11 mouse cellular contexts compared by ENCODE assay signal in the genomic region with DNA sequence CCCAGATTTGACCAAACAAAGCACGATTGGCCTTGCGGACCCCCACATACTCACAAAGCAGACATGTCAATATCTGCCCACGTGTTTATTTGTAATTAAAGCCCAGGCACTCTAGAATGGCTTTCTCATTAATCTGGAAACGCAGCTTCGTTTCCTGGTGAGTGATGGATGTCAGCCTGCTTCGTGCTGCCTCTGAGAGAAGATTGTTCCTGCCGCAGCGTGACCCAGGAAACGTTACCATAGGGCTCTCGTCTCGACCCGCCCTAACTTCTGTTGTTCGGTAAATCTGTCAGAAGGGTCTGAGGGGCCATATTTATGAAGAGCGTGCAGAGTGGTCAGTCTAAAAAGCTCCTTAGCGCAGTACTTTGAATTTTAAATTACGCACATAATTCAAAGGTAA.
A peak's percentile ranks its signal among the peaks of the same experiment; 100 is the strongest.
DNase-seq lines count a peak whose midpoint lies in the region; ATAC-seq and TF ChIP-seq lines count a peak whose summit lies in the region.
"Had no signal": no experiment of that assay in that cellular context is flagged by ENCODE, and none has a peak within 500 bp of the region (broad histone marks: within the 10 kb centered on the region; RNA-seq: fewer than 3 reads in every experiment).

No protein-coding gene starts in this region.

- no peak for TF ChIP-seq POLR2A in heart, adult 2 months (IDR thresholded peaks at IDR 0.05; ENCODE audit: insufficient read depth, low read depth, low read length)

- H3K9me3 ChIP-seq in heart, embryonic 15.5 days (replicated peaks) = no peaks in the 10 kb centered on the region
- no peaks in the 10 kb centered on the region for H3K9me3 ChIP-seq in hindbrain, embryonic 11.5 days (ENCODE audit: control insufficient read depth, low read length)
- no peaks in the 10 kb centered on the region for H3K9me3 ChIP-seq in limb, embryonic 11.5 days (ENCODE audit: control insufficient read depth, low read length)
- no peaks in the 10 kb centered on the region for H3K9me3 ChIP-seq in neural tube, embryonic 13.5 days

- TF ChIP-seq CTCF in heart, adult 2 months (IDR thresholded peaks at IDR 0.05) = no peak

- TF ChIP-seq EP300 in heart, adult 2 months (IDR thresholded peaks at IDR 0.05; ENCODE audit: insufficient read depth, low read depth, low read length) = no peak

- no peak for ATAC-seq in heart, embryonic 15.5 days (replicated peaks; ENCODE audit: insufficient number of reproducible peaks, insufficient read depth, low FRiP score, low read depth)
- 0 out of 2 replicates have a peak, but pooled peaks have one; percentile 19 for ATAC-seq in hindbrain, embryonic 11.5 days (ENCODE audit: low FRiP score)
- no peak for ATAC-seq in limb, embryonic 11.5 days (ENCODE audit: insufficient number of reproducible peaks, low FRiP score, low TSS enrichment, low read depth)
- no peak for ATAC-seq in neural tube, embryonic 13.5 days (ENCODE audit: low read depth)

- no peaks in the 10 kb centered on the region for H3K27me3 ChIP-seq in heart, embryonic 15.5 days
- H3K27me3 ChIP-seq in heart, adult 2 months (ENCODE audit: control insufficient read depth, insufficient read depth, low read length) = no peaks in the 10 kb centered on the region
- no peaks in the 10 kb centered on the region for H3K27me3 ChIP-seq in hindbrain, embryonic 11.5 days (ENCODE audit: control insufficient read depth, insufficient read depth, low read length)
- H3K27me3 ChIP-seq in limb, embryonic 11.5 days (ENCODE audit: control insufficient read depth, insufficient read depth, low read length) = no peaks in the 10 kb centered on the region
- no peaks in the 10 kb centered on the region for H3K27me3 ChIP-seq in neural tube, embryonic 13.5 days

- no peak for DNase-seq in heart, adult 2 months
- no peak for DNase-seq in hindbrain, embryonic 11.5 days (ENCODE audit: low spot score)
- peak; percentile 32 for DNase-seq in limb, embryonic 11.5 days (ENCODE audit: low spot score)
- no peak for DNase-seq in cerebellum, adult 9-11 months
- no peak for DNase-seq in cerebellum, postnatal 36 days
- DNase-seq: adrenal gland, postnatal 14 days; cerebellum, adult 9-10 months; lung, adult 2 months; thymus, postnatal 4 days had no signal

- H3K4me2 ChIP-seq in heart, embryonic 15.5 days = 0 out of 2 replicates have a peak overlapping the region, but pooled peaks have one; percentile 8
- no peak overlapping the region; the same call in 1 of the 2 replicates for H3K4me2 ChIP-seq in hindbrain, embryonic 11.5 days (replicated peaks; ENCODE audit: low read depth, low read length)
- H3K4me2 ChIP-seq in limb, embryonic 11.5 days (ENCODE audit: low read depth, severe bottlenecking) = peak overlapping the region; percentile 5; the same call in 1 of the 2 replicates
- H3K4me2 ChIP-seq in neural tube, embryonic 13.5 days = peak overlapping the region; percentile 43

- H3K27ac ChIP-seq in heart, embryonic 15.5 days = no peak overlapping the region
- H3K27ac ChIP-seq in heart, adult 2 months = no peak overlapping the region
- H3K27ac ChIP-seq in hindbrain, embryonic 11.5 days (ENCODE audit: low read depth, low read length) = no peak overlapping the region
- no peak overlapping the region for H3K27ac ChIP-seq in limb, embryonic 11.5 days (replicated peaks; ENCODE audit: low read depth, low read length)
- peak overlapping the region; percentile 29; the same call in 1 of the 2 replicates for H3K27ac ChIP-seq in neural tube, embryonic 13.5 days (replicated peaks)

- no peaks in the 10 kb centered on the region for H3K36me3 ChIP-seq in heart, embryonic 15.5 days
- no peaks in the 10 kb centered on the region for H3K36me3 ChIP-seq in heart, adult 2 months (ENCODE audit: control insufficient read depth, insufficient read depth, low read length)
- no peaks in the 10 kb centered on the region for H3K36me3 ChIP-seq in hindbrain, embryonic 11.5 days (ENCODE audit: control insufficient read depth, insufficient read depth, low read length)
- H3K36me3 ChIP-seq in limb, embryonic 11.5 days (ENCODE audit: control insufficient read depth, insufficient read depth, low read length) = no peaks in the 10 kb centered on the region
- no peaks in the 10 kb centered on the region for H3K36me3 ChIP-seq in neural tube, embryonic 13.5 days

- H3K79me2 ChIP-seq in heart, adult 2 months (replicated peaks; ENCODE audit: control insufficient read depth, insufficient read depth, low read length) = no peaks in the 10 kb centered on the region

- intact Hi-C loops in heart, adult 2 months (cut with DNase I) = no loop called here

- H3K4me3 ChIP-seq in heart, embryonic 15.5 days = no peak overlapping the region
- no peak overlapping the region for H3K4me3 ChIP-seq in heart, adult 2 months
- no peak overlapping the region for H3K4me3 ChIP-seq in hindbrain, embryonic 11.5 days (ENCODE audit: low read depth, low read length)
- no peak overlapping the region for H3K4me3 ChIP-seq in limb, embryonic 11.5 days (ENCODE audit: low read depth, low read length)
- H3K4me3 ChIP-seq in neural tube, embryonic 13.5 days = 0 out of 2 replicates have a peak overlapping the region, but pooled peaks have one; percentile 0

- H3K4me1 ChIP-seq in heart, embryonic 15.5 days (replicated peaks) = peaks cover 6% of the 10 kb centered on the region
- H3K4me1 ChIP-seq in heart, adult 2 months (ENCODE audit: control insufficient read depth, insufficient read depth, low read length) = peaks cover 3% of the 10 kb centered on the region
- peaks cover 6% of the 10 kb centered on the region; the same call in 1 of the 2 replicates for H3K4me1 ChIP-seq in hindbrain, embryonic 11.5 days (replicated peaks; ENCODE audit: control insufficient read depth, insufficient read depth, low read length)
- H3K4me1 ChIP-seq in limb, embryonic 11.5 days (ENCODE audit: control insufficient read depth, insufficient read depth, low read length) = peaks cover 9% of the 10 kb centered on the region
- H3K4me1 ChIP-seq in neural tube, embryonic 13.5 days (replicated peaks) = peaks cover 44% of the 10 kb centered on the region

- H3K9ac ChIP-seq in heart, embryonic 15.5 days = no peak overlapping the region
- no peak overlapping the region for H3K9ac ChIP-seq in heart, adult 2 months (ENCODE audit: low read depth, low read length)
- no peak overlapping the region for H3K9ac ChIP-seq in hindbrain, embryonic 11.5 days (ENCODE audit: low read depth, low read length)
- H3K9ac ChIP-seq in limb, embryonic 11.5 days (ENCODE audit: low read length) = no peak overlapping the region
- H3K9ac ChIP-seq in neural tube, embryonic 13.5 days = peak overlapping the region; percentile 35; the same call in 1 of the 2 replicates

- WGBS in heart, embryonic 15.5 days = 49% methylated on average over 16 of the region's 16 CpGs
- 60% methylated on average over 16 of the region's 16 CpGs for WGBS in heart, adult 2 months
- 20% methylated on average over 16 of the region's 16 CpGs for WGBS in hindbrain, embryonic 11.5 days
- 18% methylated on average over 16 of the region's 16 CpGs for WGBS in limb, embryonic 11.5 days
- 9% methylated on average over 16 of the region's 16 CpGs for WGBS in neural tube, embryonic 13.5 days
